Mouse (Mus musculus) 3134 (cell line): Measurements from ENCODE around the gene Fgf9.

Source experiments
- DNase-seq: peaks from one replicate; pipeline ENCODE4 v3.0.0-alpha.2; 2011; ENCODE audit warnings: low spot score; ENCODE audit not compliant: insufficient read length; ENCODE audit errors: extremely low read depth

Gene Fgf9

DNA sequence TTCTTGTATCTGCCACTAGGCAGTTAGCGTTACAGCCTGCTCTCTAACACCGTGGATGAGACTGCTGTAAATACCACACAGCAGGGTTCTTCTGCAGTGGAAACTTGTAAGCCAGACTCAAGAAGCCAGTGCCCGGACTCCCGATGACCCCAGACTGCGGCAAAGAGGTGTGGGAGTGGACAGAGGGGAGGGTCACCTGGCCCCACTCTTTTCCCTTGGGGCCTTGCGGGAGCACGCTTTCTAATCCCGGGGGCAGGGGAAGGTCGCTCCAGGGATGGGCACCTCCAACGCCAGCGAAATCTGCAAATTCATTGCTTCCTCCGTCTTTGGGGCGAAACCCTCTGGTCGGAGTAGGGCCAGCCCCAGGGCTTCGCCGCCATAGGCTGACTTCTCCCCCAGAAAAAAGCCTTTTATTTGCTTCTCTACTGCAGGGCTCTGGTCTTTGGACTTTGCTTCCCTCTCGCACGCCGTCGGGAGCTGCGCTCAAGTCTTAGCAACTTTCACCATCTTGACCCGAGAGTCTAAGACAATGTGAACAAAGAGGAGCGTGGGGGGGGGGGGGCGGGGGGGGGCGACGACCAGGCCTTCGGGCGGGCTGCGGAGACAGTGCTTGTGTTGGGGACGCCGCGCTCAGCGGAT, at the start of gene Fgf9:
Gene Fgf9, plus strand, starts transcription at position 67 of the 639 bp plus-strand sequence.
- no peak for DNase-seq

- no peak for DNase-seq
Observed at GRCm38 (mm10) chr14:58034567-58034966, 35.8 kb upstream of the Fgf9 start.

DNA sequence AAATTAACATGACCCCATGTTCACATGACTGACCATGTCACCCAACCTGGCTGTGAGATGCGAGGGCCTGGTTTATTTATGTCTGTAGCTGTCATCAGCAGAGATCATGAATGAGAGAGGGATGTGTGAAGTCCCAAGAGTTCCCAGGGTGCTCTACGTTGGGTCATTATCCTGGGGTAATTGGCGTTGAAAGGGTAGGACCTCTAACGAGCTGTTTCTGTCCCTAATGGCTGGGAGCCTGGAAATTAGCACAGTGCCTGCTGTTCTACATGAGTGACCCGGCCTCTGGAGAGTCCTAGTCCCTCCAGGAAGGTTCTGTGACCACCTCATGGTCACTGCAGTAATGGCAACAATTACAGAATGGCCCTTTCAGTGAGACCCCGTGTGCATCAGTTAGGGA, 34.2 kb upstream of the Fgf9 start:
- DNase-seq, result no peak

- DNase-seq, result no peak
Observed at GRCm38 (mm10) chr14:58046639-58047284, 23.6 kb upstream of the Fgf9 start.

- DNase-seq, result no peak
Observed at GRCm38 (mm10) chr14:58050691-58051090, 19.7 kb upstream of the Fgf9 start.

GRCm38 (mm10) chr14:58067586-58067985, 2.8 kb upstream of the Fgf9 start:
- no peak for DNase-seq

DNA sequence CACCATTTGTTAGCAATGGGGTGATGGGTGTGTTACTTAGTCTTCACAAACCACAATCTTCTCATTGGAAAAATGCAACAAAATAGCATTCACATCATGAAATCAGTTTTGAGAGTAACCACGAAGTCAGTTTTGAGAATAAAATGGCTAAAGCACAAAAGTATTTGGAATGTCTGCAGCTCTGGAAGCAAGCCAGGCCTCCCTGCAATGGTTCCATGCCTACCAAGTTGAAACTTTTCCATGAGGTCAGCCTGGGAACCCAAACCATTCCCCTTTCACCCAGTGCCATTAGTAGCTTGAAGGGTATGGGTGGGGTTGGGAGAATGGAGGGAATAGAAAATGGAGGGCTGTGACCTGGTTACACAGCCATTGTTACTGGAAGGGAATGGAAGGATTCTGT, 1.7 kb upstream of the Fgf9 start:
- DNase-seq, result no peak

- DNase-seq, result no peak
Observed at GRCm38 (mm10) chr14:58069927-58070326, 420 bp upstream of the Fgf9 start.

GRCm38 (mm10) chr14:58071120-58071641, 834 bp downstream of the Fgf9 start:
- DNase-seq, result no peak

GRCm38 (mm10) chr14:58071830-58072770, 1.8 kb downstream of the Fgf9 start:
- DNase-seq, result no peak

GRCm38 (mm10) chr14:58072771-58073501, 2.6 kb downstream of the Fgf9 start:
- DNase-seq, result no peak

- no peak for DNase-seq
Observed at GRCm38 (mm10) chr14:58073936-58074335, 3.6 kb downstream of the Fgf9 start.

- no peak for DNase-seq
Observed at GRCm38 (mm10) chr14:58074621-58075432, 4.5 kb downstream of the Fgf9 start.

DNA sequence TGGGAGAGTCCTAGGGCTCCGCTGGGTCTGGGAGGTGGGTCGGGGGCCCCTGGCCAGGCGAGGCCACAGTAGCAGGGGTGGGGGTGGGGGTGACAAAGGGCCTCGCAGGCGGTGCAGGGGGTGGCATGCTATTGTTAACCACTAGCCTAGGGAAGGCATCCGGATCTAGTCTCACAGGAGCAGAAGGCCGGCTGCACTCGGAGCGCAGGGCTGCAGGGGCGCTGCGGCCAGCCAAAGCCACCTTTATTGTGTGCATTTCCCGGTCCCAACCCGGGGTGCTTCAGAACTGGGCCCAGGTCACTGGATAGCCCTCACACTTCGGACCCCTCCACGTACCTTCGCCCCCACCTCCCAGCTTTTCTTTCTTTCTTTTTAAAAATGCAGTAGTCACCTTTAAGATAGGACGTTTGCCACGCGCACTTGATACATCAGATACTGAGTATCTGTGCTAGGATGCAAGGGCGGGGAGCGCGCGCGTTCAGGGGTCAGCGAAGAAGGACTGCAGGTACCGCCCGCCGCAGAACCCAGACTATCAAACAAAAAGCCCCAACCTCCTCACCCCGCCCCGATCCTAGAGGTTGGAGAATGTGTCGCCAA, 5.2 kb downstream of the Fgf9 start:
- no peak for DNase-seq

DNA sequence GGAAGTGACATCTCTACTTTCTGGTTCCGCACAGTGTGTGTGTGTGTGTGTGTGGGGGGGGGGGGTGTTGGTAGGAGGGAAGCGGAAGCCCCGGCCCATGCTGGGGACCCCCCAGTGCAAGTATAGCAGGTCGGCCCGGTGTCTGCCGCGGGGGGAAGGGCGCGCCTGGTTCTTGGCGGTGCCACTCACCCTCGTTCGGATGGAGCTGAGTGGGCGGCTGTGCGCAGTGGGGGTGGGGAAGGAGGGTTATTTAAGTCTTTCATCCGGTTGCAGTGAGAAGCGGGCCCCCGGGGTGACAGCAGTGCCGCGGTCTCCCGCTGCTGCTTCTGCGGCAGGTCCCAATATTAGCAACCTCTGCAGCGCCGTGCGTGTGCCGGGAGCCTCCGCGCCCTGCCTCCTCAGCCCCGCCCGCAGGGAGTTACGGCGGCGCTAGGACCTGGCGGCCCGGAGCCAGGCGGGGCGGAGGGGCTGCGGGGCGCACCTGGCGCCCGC, 5.7 kb downstream of the Fgf9 start:
- no peak for DNase-seq

DNA sequence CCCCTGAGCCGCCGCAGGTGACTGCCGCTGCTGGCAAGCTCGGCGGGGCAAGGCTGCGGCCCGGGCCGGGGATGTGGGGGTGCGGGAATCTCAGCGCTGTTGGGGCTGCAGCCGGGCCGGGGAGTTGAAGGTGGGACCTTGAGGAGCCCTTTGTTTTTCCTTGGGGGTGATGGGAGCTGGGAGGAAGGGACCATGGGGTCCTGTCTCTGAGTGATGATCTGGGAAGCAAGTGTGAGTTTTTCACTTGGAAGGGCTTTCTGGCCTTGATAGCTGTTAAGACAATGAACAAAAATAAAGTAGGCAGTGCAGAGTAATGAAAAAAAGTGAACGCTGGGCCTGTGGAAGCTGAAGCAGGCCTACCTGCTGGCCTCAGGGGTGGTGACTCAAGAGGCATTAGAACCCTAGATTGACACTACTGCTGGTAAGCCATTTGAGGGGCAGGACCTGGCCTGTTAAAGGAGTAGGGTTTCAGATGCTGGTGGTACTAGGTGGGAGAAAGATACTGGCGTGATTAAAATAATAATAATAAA, 6.4 kb downstream of the Fgf9 start:
- DNase-seq, result no peak

- no peak for DNase-seq
Observed at GRCm38 (mm10) chr14:58079471-58079870, 9.1 kb downstream of the Fgf9 start.

DNA sequence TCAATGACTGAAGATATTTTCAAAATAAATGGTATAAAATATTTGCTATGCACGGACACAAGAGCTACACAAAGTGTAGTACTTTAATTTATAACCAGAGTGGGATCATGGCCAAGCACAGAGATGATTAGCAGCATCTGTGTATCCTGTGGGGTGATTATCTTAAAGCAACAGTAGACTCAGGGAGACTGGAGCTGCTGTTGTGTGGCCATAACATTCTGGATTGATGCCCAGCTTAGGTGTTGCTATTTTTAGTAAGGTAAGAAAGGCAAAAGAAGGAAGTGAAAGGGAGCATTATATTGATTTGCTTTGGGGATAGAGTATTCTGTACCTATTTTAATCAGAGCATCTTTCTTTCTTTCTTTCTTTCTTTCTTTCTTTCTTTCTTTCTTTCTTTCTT, 11.6 kb downstream of the Fgf9 start:
- no peak for DNase-seq

DNA sequence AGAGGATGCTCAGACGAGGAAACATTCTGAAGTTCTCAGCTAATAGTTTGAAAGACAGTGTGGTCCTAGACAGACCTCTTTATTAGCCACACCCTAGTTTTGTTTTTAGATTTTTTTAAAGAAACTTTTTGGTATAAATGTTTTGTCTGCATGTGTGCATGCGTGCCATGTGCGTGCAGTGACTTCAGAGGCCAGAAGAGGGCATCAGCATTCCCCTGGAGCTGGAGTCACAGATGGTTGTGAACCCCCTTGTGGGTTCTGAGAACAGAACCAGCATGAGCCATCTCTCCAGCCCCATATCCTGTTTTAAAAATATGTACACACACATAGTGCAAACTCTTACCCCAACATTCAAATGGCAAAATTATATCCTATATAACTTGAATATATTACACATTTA, 13.9 kb downstream of the Fgf9 start:
- no peak for DNase-seq
